Mouse (Mus musculus) CD8-positive naive resting alpha-beta T cell, adult 57 days (primary cell): ENCODE measurements around the gene Sacm1l. TPM values are rescaled to one million over a fixed set of nuclear protein-coding genes. Genes with fewer than 3 reads are reported as not detected.

Experiments used
- total RNA-seq: library from RNA; stranded (reverse); gene quantifications from one replicate; pipeline ENCODE4 v1.2.4, GENCODE M21; 2023

The Sacm1l gene
- 21.4 TPM for total RNA-seq

DNA sequence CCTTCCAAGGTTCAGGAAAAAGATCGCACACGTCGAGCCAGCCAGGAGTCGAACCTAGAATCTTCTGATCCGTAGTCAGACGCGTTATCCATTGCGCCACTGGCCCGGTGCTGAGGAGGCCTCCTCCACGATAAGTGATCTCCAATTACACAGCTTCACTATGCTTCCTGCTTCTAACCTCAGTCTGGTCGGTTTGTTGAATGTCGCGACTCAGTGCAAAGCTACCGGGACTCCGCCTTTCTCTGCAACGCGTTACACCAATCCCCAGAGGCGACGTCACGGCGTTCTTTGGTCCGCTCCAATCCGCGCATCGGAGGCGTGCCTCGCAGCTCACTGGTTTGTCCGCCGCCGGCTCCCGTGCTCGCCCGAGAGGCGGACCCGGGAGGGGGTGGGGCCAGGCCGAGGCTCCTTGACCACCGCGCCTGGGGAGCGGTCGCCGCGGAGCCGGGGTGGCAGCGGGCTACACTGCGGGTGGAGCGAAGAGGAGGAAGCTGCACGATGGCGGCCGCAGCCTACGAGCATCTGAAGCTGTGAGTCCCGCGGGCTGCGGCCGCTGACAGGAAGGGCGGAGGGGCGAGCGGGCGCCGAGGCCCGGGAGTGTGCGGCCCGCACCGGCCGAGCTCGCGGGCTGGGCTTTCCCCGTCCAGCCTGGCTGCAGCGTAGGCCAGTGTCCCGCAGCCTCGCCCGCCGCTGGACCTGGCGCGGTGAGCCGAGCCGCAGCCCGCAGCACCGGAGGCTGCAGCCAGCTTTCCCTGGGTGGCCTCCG is at the start of gene Sacm1l:
Sacm1l (plus strand) TSS at position 368 of the 766 bp plus-strand sequence.

DNA sequence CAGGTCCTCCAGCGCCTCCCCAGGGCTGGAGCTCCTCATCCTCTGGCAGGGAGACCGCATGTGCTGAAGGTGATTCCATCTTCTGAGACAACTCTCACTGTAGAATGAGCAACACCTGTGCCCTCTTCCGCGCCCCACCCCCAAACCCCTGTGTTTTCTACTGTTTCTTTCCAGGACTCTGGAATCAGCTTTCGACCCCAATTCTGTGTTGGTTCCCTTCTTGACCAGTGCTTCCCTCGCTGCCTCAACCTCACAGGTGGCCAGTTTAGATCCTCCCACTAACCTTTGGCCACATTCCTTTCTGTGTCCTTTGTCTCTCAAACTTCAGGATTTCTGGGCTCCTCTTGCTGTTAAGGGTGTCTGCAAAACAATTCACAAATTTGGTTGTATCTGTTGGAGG is 102.7 kb downstream of the Sacm1l start, which contains the start of gene Slc6a20b:
Slc6a20b (minus strand) TSS at position 285 of the 400 bp plus-strand sequence.

Other genes starting within 250 kb of the Sacm1l start
- 395 TPM for gene Lars2, start 162.8 kb upstream of the Sacm1l start, total RNA-seq
- gene Limd1, start 51.1 kb upstream of the Sacm1l start, total RNA-seq = 113 TPM
- gene Slc6a20b, start 102.8 kb downstream of the Sacm1l start, total RNA-seq = not detected
- gene Ccr9, start 148.7 kb downstream of the Sacm1l start, total RNA-seq = 184 TPM
- 0.77 TPM for gene Slc6a20a, start 149.1 kb downstream of the Sacm1l start, total RNA-seq
- 170 TPM for gene Lztfl1, start 187.9 kb downstream of the Sacm1l start, total RNA-seq